Mouse (Mus musculus) B cell, adult (primary cell): ENCODE data around the gene 4921511C20Rik. TPM values are rescaled to one million over a fixed set of nuclear protein-coding genes. Genes with fewer than 3 reads are reported as not detected.

Source experiments
- total RNA-seq: library from RNA; stranded (reverse); gene quantifications from 4 replicates; pipeline ENCODE4 v1.2.4, GENCODE M21; 2023; ENCODE audit not compliant: inconsistent age

The 4921511C20Rik gene
- not detected in 4 replicates for total RNA-seq

GRCm38 (mm10) chrX:127393993-127394392 lies at the start of gene 4921511C20Rik:
4921511C20Rik (plus strand) TSS chrX:127394293.

